Mouse (Mus musculus) liver, embryonic 16.5 days (tissue): ENCODE results near the gene P2ry14. TPM values are rescaled to one million over a fixed set of nuclear protein-coding genes. Genes with fewer than 3 reads are reported as not detected.

ENCODE experiments used
- ATAC-seq: fragments of 200-750 bp; cut with Nextera tagmentation; 2 replicates; pipeline ENCODE4 v1.8.0; 2017; ENCODE audit warnings: low read depth, mild to moderate bottlenecking, moderate number of reproducible peaks, moderate library complexity
- H3K27ac ChIP-seq: fragments of 300-500 bp; sonication (generic); 2 replicates; pipeline ENCODE4 v1.5.1; 2014; ENCODE audit warnings: mild to moderate bottlenecking, low read length
- H3K27me3 ChIP-seq: fragments of 300-500 bp; sonication (generic); 2 replicates; pipeline ENCODE4 v1.6.1; 2014; ENCODE audit warnings: low read depth, low read length, mixed read lengths; ENCODE audit not compliant: control insufficient read depth, insufficient read depth
- H3K36me3 ChIP-seq: fragments of 300-500 bp; sonication (generic); 2 replicates; pipeline ENCODE4 v1.6.1; 2014; ENCODE audit warnings: mild to moderate bottlenecking; ENCODE audit not compliant: control insufficient read depth, insufficient read depth
- H3K4me1 ChIP-seq: fragments of 300-500 bp; sonication (generic); 2 replicates; pipeline ENCODE4 v1.6.1; 2014; ENCODE audit warnings: low read depth, low read length, mixed read lengths; ENCODE audit not compliant: control insufficient read depth
- H3K4me2 ChIP-seq: fragments of 300-500 bp; sonication (generic); 2 replicates; pipeline ENCODE4 v1.6.1; 2014; ENCODE audit warnings: low read depth, low read length, mixed read lengths
- H3K4me3 ChIP-seq: fragments of 300-500 bp; sonication (generic); 2 replicates; pipeline ENCODE4 v1.5.1; 2014; ENCODE audit warnings: low read depth, mild to moderate bottlenecking, low read length
- H3K9ac ChIP-seq: fragments of 300-500 bp; sonication (generic); 2 replicates; pipeline ENCODE4 v1.6.1; 2014; ENCODE audit warnings: low read depth, low read length
- H3K9me3 ChIP-seq: fragments of 300-500 bp; sonication (generic); replicated peaks from 2 replicates; pipeline ENCODE4 v1.6.1; 2016; ENCODE audit warnings: low read length; ENCODE audit not compliant: control insufficient read depth
- WGBS: fragments of 180-500 bp; shearing (Covaris S2); extraction: QIAGEN DNeasy Blood & Tissue Kit; methylation state at CpG from one replicate; pipeline ENCODE4 v1.1.7; 2014; ENCODE audit not compliant: insufficient replicate concordance; 5-methylcytosine and 5-hydroxymethylcytosine counted together
- polyA plus RNA-seq: library from polyadenylated mRNA; unstranded; fragments of >200 nt; fragmentation: Nextera tagmentation; extraction: Ambion mirVana; gene quantifications from 2 replicates; pipeline ENCODE4 v1.2.1, GENCODE M21; 2015

Gene P2ry14
- polyA plus RNA-seq, 1 experiment from 2014 or later: 9.9 TPM

- no peak for ATAC-seq
- WGBS: 61% methylated on average over 4 of the region's 4 CpGs
- no peaks in the 10 kb centered on the region for H3K36me3 ChIP-seq
Observed at GRCm38 (mm10) chr3:59107439-59107838, 46.0 kb downstream of the P2ry14 start.

DNA sequence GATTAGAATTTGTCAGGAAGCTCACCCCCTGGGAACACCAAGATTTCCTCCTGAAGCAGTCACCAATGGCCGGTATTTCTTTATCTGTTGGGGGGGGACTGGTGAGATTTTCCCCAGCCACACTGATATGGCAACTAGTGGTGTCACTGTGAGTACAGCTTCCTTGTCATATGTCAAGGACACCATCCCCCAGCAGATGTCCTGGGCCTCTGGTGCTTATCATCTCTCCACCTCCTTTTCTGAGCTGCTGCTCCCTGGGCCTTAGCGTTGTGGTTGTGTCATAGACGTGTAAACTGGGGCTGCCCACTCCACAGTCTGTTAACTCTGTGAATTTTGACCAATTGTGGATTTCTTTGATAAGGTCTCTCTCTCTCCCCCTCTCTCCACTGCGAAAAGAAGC lies 49.0 kb downstream of the P2ry14 start:
- H3K4me2 ChIP-seq: no peak overlapping the region
- H3K36me3 ChIP-seq: no peaks in the 10 kb centered on the region
- peaks cover 3% of the 10 kb centered on the region for H3K4me1 ChIP-seq
- H3K4me3 ChIP-seq: no peak overlapping the region
- no peaks in the 10 kb centered on the region for H3K9me3 ChIP-seq
- H3K27me3 ChIP-seq: no peaks in the 10 kb centered on the region
- ATAC-seq: peak; percentile 39; the same call in 1 of the 2 replicates
- H3K9ac ChIP-seq: no peak overlapping the region
- H3K27ac ChIP-seq: no peak overlapping the region
- WGBS: 13% methylated on average over 4 of the region's 4 CpGs

More at GRCm38 (mm10) chr3:59107439-59107838, 46.0 kb downstream of the P2ry14 start:
- Histone ChIP-seq H3K4me2 (no peak overlapping the region), H3K4me3 (no peak overlapping the region), H3K9me3 (no peaks in the 10 kb centered on the region), H3K9ac (no peak overlapping the region), H3K27me3 (no peaks in the 10 kb centered on the region), H3K27ac (no peak overlapping the region), H3K4me1 (peaks cover 3% of the 10 kb centered on the region)

DNA sequence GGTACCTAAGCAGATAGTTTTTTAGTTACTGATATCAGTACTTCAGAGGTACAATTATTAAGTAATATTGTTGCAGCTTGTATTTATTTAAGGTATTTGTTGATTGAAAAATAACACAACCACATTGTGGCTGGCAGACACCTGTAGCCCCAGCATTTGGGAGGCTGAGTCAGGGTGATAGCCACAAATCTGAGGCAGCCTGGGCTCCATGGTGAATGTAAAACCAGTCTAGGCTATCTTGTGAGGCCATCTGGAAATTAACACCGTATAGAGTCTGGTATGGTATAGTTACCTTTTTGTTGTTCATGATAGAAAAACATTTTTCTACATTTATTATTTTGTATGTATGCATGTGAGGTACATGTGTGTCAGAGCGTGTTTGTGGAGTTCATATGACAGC lies 51.3 kb downstream of the P2ry14 start:
- ATAC-seq: no peak
- H3K4me2 ChIP-seq: no peak overlapping the region
- H3K36me3 ChIP-seq: no peaks in the 10 kb centered on the region
- H3K9me3 ChIP-seq: no peaks in the 10 kb centered on the region
- peaks cover 3% of the 10 kb centered on the region for H3K4me1 ChIP-seq
- 46% methylated on average over 2 of the region's 2 CpGs for WGBS
- H3K4me3 ChIP-seq: no peak overlapping the region
- no peak overlapping the region for H3K27ac ChIP-seq
- H3K27me3 ChIP-seq: no peaks in the 10 kb centered on the region
- H3K9ac ChIP-seq: no peak overlapping the region

GRCm38 (mm10) chr3:59101218-59101986 lies 52.0 kb downstream of the P2ry14 start, which contains the start of gene Gpr171:
Gene Gpr171 (minus strand): TSS chr3:59101821.
- Histone ChIP-seq H3K9me3 (no peaks in the 10 kb centered on the region), H3K4me1 (peaks cover 3% of the 10 kb centered on the region), H3K4me2 (no peak within 1 kb of the TSS), H3K36me3 (no peaks in the 10 kb centered on the region), H3K27ac (no peak within 1 kb of the TSS), H3K27me3 (no peaks in the 10 kb centered on the region), H3K9ac (no peak within 1 kb of the TSS), H3K4me3 (0 out of 2 replicates have a peak within 1 kb of the TSS, but pooled peaks have one; percentile 3)
- WGBS: 33% methylated on average over 6 of the region's 6 CpGs
- ATAC-seq: no peak

DNA sequence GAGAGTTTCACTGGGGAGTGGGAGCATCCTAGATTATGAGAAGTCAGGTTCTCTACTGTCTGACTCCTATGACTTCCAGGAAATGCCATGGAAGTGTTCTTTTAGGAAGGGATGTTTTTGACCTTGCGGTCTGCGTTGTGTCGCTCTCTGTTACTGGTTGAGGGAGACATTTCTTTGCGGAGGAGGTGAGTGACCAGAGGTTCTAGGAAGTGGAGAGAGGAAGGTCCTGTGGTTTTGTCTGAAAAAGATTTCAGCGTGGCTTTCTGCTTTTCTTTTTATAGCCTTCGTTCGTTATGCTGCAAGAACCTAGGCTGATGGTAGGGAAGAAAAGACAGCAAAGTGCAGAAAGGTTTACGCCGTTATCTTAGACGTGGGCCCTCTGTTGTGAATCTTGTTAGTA lies 54.9 kb downstream of the P2ry14 start:
- 25% methylated on average over 10 of the region's 10 CpGs for WGBS
- Histone ChIP-seq H3K9me3 (no peaks in the 10 kb centered on the region), H3K4me3 (no peak overlapping the region), H3K9ac (no peak overlapping the region), H3K4me2 (no peak overlapping the region), H3K27me3 (no peaks in the 10 kb centered on the region), H3K36me3 (no peaks in the 10 kb centered on the region), H3K27ac (no peak overlapping the region), H3K4me1 (no peaks in the 10 kb centered on the region; the same call in 1 of the 2 replicates)
- ATAC-seq: no peak

GRCm38 (mm10) chr3:59097421-59097820 lies 56.0 kb downstream of the P2ry14 start:
- H3K9me3 ChIP-seq: no peaks in the 10 kb centered on the region
- no peak overlapping the region for H3K4me2 ChIP-seq
- H3K4me1 ChIP-seq: no peaks in the 10 kb centered on the region; the same call in 1 of the 2 replicates
- H3K27ac ChIP-seq: no peak overlapping the region
- H3K4me3 ChIP-seq: no peak overlapping the region
- ATAC-seq: peak; percentile 84
- H3K27me3 ChIP-seq: no peaks in the 10 kb centered on the region
- H3K36me3 ChIP-seq: no peaks in the 10 kb centered on the region
- H3K9ac ChIP-seq: no peak overlapping the region
- WGBS: 53% methylated on average over 6 of the region's 6 CpGs

- no peak for ATAC-seq
- 67% methylated on average over 11 of the region's 11 CpGs for WGBS
Observed at GRCm38 (mm10) chr3:59092702-59093101, 60.7 kb downstream of the P2ry14 start.

DNA sequence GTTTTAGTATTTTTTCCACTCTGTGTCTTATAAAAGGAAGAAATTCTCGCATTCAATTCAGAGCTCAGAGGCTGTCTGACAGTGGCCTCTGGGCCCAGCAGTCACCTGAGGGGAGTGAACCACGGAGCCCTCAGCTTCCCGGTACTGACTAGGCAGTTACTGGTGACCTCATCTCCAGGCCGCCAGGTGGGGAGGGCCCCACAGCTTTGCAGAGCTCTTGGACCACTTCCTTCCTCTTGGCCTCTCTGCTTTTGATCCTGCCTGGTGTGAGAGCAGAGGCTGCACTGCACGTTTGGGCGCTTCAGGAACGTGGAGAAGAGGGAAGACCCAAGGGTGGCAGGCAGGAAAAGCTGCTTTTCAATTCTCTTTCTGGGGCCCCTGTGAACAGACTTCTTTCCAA lies 72.5 kb downstream of the P2ry14 start:
- no peak overlapping the region for H3K27ac ChIP-seq
- no peaks in the 10 kb centered on the region for H3K27me3 ChIP-seq
- no peak overlapping the region for H3K4me3 ChIP-seq
- no peak; the same call in 1 of the 2 replicates for ATAC-seq
- no peaks in the 10 kb centered on the region for H3K4me1 ChIP-seq
- 9% methylated on average over 7 of the region's 7 CpGs for WGBS
- H3K9ac ChIP-seq: no peak overlapping the region
- no peaks in the 10 kb centered on the region for H3K36me3 ChIP-seq
- H3K4me2 ChIP-seq: no peak overlapping the region
- H3K9me3 ChIP-seq: no peaks in the 10 kb centered on the region

More at GRCm38 (mm10) chr3:59092702-59093101, 60.7 kb downstream of the P2ry14 start:
- no peak overlapping the region for H3K27ac ChIP-seq
- H3K27me3 ChIP-seq: no peaks in the 10 kb centered on the region
- H3K4me2 ChIP-seq: no peak overlapping the region
- no peaks in the 10 kb centered on the region for H3K9me3 ChIP-seq
- no peaks in the 10 kb centered on the region for H3K36me3 ChIP-seq
- no peak overlapping the region for H3K4me3 ChIP-seq
- no peak overlapping the region for H3K9ac ChIP-seq
- no peaks in the 10 kb centered on the region; the same call in 1 of the 2 replicates for H3K4me1 ChIP-seq

DNA sequence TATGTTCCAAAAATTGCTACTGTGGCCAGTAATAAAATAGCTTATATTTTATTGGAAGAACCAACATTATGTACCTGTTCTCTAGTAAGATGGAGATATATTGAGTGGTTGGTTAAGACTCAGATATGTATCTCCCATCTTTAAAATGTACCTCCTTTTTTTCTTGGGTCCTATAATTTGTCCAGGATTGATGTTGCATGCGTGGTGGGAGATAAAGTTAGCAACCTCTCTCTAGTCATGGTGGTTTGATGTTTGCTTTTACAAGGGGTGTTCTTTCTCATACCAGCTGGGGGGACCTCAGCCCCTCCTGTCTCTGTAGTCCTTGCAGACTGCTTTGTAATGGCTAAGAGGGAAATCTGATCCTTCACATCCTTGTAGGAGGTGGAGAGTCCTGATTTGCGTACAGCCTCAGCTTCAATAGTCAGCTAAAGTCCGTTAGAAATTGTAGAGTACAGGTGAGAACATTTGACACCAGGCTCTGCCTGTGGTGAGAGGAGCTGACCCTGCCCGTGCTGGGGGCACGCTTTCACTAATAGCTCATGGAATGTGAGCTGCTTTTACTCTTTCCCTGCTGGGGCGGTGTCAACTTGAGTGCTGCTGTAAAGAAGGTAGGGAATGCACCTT lies 73.0 kb downstream of the P2ry14 start:
- Histone ChIP-seq H3K9me3 (no peaks in the 10 kb centered on the region), H3K9ac (no peak overlapping the region), H3K4me2 (no peak overlapping the region), H3K4me3 (no peak overlapping the region), H3K4me1 (no peaks in the 10 kb centered on the region), H3K27me3 (no peaks in the 10 kb centered on the region), H3K36me3 (no peaks in the 10 kb centered on the region), H3K27ac (no peak overlapping the region)
- 32% methylated on average over 6 of the region's 6 CpGs for WGBS
- no peak for ATAC-seq
